Mouse (Mus musculus) gastrocnemius, postnatal 10 days (tissue): ENCODE measurements at regions not wholly inside any gene's neighbourhood (a gene's known extent, or its start where the extent isn't known, plus 50 kb on each side); places are given as distances from the start of the nearest gene placed in this dataset.
A peak's percentile ranks its signal among the peaks of the same experiment; 100 is the strongest.

Experiments
- DNase-seq: peaks from one replicate; pipeline ENCODE4 v3.0.0; 2021; ENCODE audit warnings: mixed read lengths

GRCm38 (mm10) chr15:84616880-84617279 lies 52.5 kb upstream of the Prr5 start:
- peak; percentile 89 for DNase-seq

DNA sequence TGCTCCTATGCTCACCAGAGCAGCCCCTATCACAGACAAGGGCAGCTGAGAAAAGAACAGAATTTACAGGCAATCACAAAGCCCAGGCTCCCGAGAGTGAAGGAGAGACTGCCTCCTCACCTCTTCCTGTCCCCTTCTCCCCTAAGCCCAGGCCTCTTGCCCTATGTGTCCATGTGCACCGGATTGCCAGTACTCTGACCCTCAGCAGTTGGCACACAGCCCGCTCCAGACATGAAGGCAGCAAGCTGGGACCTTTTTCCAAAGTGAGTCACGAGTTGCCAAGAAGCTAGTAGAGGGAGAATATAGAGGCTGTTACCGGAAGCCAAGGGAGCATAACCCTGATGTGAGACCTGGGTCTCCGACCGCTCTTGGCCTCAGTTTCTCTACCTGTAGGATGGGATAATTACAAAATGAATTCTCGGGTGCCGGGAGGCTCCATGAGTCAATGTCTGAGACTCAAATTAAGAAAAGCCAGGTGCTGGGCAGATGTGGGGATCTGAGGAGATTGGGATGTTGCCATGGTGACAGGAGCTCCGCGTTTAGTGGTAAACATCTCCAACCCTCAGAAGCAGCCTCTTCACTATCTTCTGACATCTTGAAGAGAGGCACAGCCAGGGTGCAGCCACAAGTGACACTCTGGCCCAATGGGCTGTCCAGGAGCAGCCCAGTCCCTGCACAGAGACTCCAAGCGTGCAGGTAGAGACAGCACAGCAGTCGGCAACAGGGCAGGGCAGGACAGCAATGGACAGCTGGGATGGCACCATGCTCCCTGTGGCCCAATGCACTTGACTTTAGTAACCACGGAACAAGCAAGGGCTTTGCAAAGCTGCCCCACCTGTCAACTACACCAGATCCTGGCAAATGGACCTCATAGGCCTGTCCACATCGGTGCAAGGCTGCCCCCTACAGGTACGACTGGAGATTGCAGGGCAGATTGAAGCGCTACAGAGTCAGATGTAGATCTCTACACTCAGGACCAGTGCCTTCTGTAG lies 55.6 kb upstream of the Prr5 start:
- peak; percentile 95 for DNase-seq

GRCm38 (mm10) chr15:84612961-84613360 lies 55.3 kb upstream of the Rtl6 start:
- DNase-seq = no peak

- no peak for DNase-seq
Measured at GRCm38 (mm10) chr15:84609825-84610442, 52.3 kb upstream of the Rtl6 start.

DNA sequence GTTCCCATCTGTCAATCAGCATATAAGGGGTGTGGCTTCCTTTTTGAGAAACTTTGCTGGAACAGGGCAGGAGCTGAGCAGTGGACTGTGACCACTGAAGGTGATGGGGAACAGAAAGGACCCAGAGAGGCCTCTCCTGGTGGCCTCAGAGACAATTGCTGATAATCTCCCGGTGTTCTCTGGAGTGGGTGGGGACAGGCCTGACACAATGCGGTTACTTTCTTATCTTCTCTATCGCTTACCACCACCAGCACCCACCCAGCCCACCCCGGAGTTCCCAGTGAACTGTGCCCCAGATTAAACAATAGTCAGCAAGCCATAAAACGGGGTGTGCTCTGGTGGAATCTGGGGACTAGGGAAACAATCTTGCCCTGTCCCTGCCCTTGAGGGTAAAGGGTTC lies 51.4 kb upstream of the Rtl6 start:
- no peak for DNase-seq
